Mouse (Mus musculus): Measurements from ENCODE around the gene Nf1. TPM values are rescaled to one million over a fixed set of nuclear protein-coding genes. Genes with fewer than 3 reads are reported as not detected.
A peak's percentile ranks its signal among the peaks of the same experiment; 100 is the strongest.

Gene Nf1
- polyA plus RNA-seq, 1 experiment from 2014 or later, result 7.1 TPM

- no peak overlapping the region for H3K9ac ChIP-seq
- H3K27ac ChIP-seq, result no peak overlapping the region
- H3K36me3 ChIP-seq (ENCODE audit: poor library complexity, severe bottlenecking), result peaks cover 8% of the 10 kb centered on the region
- H3K4me3 ChIP-seq, result no peak overlapping the region
- H3K4me2 ChIP-seq, result no peak overlapping the region
- 50% methylated on average over 10 of the region's 10 CpGs for WGBS
- H3K27me3 ChIP-seq, result no peaks in the 10 kb centered on the region
- no peak for ATAC-seq
- peaks cover 15% of the 10 kb centered on the region for H3K4me1 ChIP-seq
- no peaks in the 10 kb centered on the region for H3K9me3 ChIP-seq (replicated peaks)
Observed at GRCm38 (mm10) chr11:79494976-79495800, 155.7 kb downstream of the Nf1 start.

GRCm38 (mm10) chr11:79502917-79503316 lies 163.4 kb downstream of the Nf1 start:
- H3K4me3 ChIP-seq, result no peak overlapping the region
- H3K4me2 ChIP-seq, result peak overlapping the region; percentile 19; the same call in 1 of the 2 replicates
- ATAC-seq, result no peak
- H3K9ac ChIP-seq, result no peak overlapping the region
- H3K27ac ChIP-seq, result peak overlapping the region; percentile 57
- no peaks in the 10 kb centered on the region for H3K27me3 ChIP-seq
- H3K4me1 ChIP-seq, result peaks cover 29% of the 10 kb centered on the region
- 9% methylated on average over 2 of the region's 2 CpGs for WGBS
- H3K9me3 ChIP-seq (replicated peaks), result no peaks in the 10 kb centered on the region
- no peaks in the 10 kb centered on the region for H3K36me3 ChIP-seq (ENCODE audit: poor library complexity, severe bottlenecking)

GRCm38 (mm10) chr11:79503845-79504244 lies 164.4 kb downstream of the Nf1 start, which contains the start of gene Omg:
Gene Omg, minus strand, starts transcription at chr11:79504084.
- Histone ChIP-seq H3K27ac (peak within 1 kb of the TSS; percentile 57), H3K36me3 (ENCODE audit: poor library complexity, severe bottlenecking) (no peaks in the 10 kb centered on the region), H3K27me3 (no peaks in the 10 kb centered on the region), H3K9me3 (replicated peaks) (no peaks in the 10 kb centered on the region), H3K4me2 (peak within 1 kb of the TSS; percentile 33; the same call in 1 of the 2 replicates), H3K9ac (no peak within 1 kb of the TSS), H3K4me1 (peaks cover 29% of the 10 kb centered on the region), H3K4me3 (no peak within 1 kb of the TSS)
- peak; percentile 72 for ATAC-seq
- 19% methylated on average over 8 of the region's 8 CpGs for WGBS

- Histone ChIP-seq H3K4me3 (no peak overlapping the region), H3K27ac (no peak overlapping the region), H3K36me3 (ENCODE audit: poor library complexity, severe bottlenecking) (no peaks in the 10 kb centered on the region), H3K9me3 (replicated peaks) (no peaks in the 10 kb centered on the region), H3K4me2 (no peak overlapping the region), H3K4me1 (peaks cover 29% of the 10 kb centered on the region), H3K27me3 (no peaks in the 10 kb centered on the region), H3K9ac (no peak overlapping the region)
- 60% methylated on average over 7 of the region's 7 CpGs for WGBS
- ATAC-seq, result no peak
Observed at GRCm38 (mm10) chr11:79504506-79504905, 165.0 kb downstream of the Nf1 start.

- no peak overlapping the region for H3K4me2 ChIP-seq
- H3K36me3 ChIP-seq (ENCODE audit: poor library complexity, severe bottlenecking), result 0 out of 2 replicates have a peak, but pooled peaks cover 3% of the 10 kb centered on the region
- 94% methylated on average over 3 of the region's 3 CpGs for WGBS
- no peaks in the 10 kb centered on the region for H3K4me1 ChIP-seq
- no peak overlapping the region for H3K9ac ChIP-seq
- no peak for ATAC-seq
- no peak overlapping the region for H3K27ac ChIP-seq
- no peaks in the 10 kb centered on the region for H3K9me3 ChIP-seq (replicated peaks)
- no peaks in the 10 kb centered on the region for H3K27me3 ChIP-seq
- H3K4me3 ChIP-seq, result no peak overlapping the region
Observed at GRCm38 (mm10) chr11:79511970-79512369, 172.5 kb downstream of the Nf1 start.

- no peak overlapping the region for H3K27ac ChIP-seq
- H3K36me3 ChIP-seq (ENCODE audit: poor library complexity, severe bottlenecking), result 0 out of 2 replicates have a peak, but pooled peaks cover 3% of the 10 kb centered on the region
- no peak for ATAC-seq
- no peak overlapping the region for H3K4me3 ChIP-seq
- no peaks in the 10 kb centered on the region for H3K27me3 ChIP-seq
- no peak overlapping the region for H3K4me2 ChIP-seq
- no peaks in the 10 kb centered on the region for H3K4me1 ChIP-seq
- 83% methylated on average over 6 of the region's 6 CpGs for WGBS
- no peak overlapping the region for H3K9ac ChIP-seq
- H3K9me3 ChIP-seq (replicated peaks), result no peaks in the 10 kb centered on the region
Observed at GRCm38 (mm10) chr11:79515331-79515730, 175.8 kb downstream of the Nf1 start.

GRCm38 (mm10) chr11:79515798-79516197 lies 176.3 kb downstream of the Nf1 start:
- Histone ChIP-seq H3K4me3 (no peak overlapping the region), H3K9me3 (replicated peaks) (no peaks in the 10 kb centered on the region), H3K36me3 (ENCODE audit: poor library complexity, severe bottlenecking) (0 out of 2 replicates have a peak, but pooled peaks cover 3% of the 10 kb centered on the region), H3K9ac (no peak overlapping the region), H3K4me2 (no peak overlapping the region), H3K27ac (no peak overlapping the region), H3K4me1 (no peaks in the 10 kb centered on the region), H3K27me3 (no peaks in the 10 kb centered on the region)
- WGBS, result 95% methylated on average over 2 of the region's 2 CpGs
- ATAC-seq, result no peak

- Histone ChIP-seq H3K27me3 (no peaks in the 10 kb centered on the region), H3K4me3 (no peak overlapping the region), H3K9me3 (replicated peaks) (no peaks in the 10 kb centered on the region), H3K4me1 (no peaks in the 10 kb centered on the region), H3K36me3 (ENCODE audit: poor library complexity, severe bottlenecking) (0 out of 2 replicates have a peak, but pooled peaks cover 3% of the 10 kb centered on the region), H3K27ac (no peak overlapping the region), H3K4me2 (no peak overlapping the region), H3K9ac (no peak overlapping the region)
- 92% methylated on average over 6 of the region's 6 CpGs for WGBS
- ATAC-seq, result no peak
Observed at GRCm38 (mm10) chr11:79519299-79519698, 179.8 kb downstream of the Nf1 start.

- Histone ChIP-seq H3K9me3 (replicated peaks) (no peaks in the 10 kb centered on the region), H3K4me3 (no peak overlapping the region), H3K9ac (no peak overlapping the region), H3K4me2 (no peak overlapping the region), H3K36me3 (ENCODE audit: poor library complexity, severe bottlenecking) (0 out of 2 replicates have a peak, but pooled peaks cover 5% of the 10 kb centered on the region), H3K27me3 (no peaks in the 10 kb centered on the region), H3K27ac (no peak overlapping the region), H3K4me1 (no peaks in the 10 kb centered on the region)
- no peak for ATAC-seq
- 83% methylated on average over 1 of the region's 1 CpGs for WGBS
Observed at GRCm38 (mm10) chr11:79519878-79520291, 180.4 kb downstream of the Nf1 start.

GRCm38 (mm10) chr11:79520772-79521171 lies 181.3 kb downstream of the Nf1 start:
- Histone ChIP-seq H3K4me1 (no peaks in the 10 kb centered on the region), H3K4me2 (no peak overlapping the region), H3K27ac (no peak overlapping the region), H3K9ac (no peak overlapping the region), H3K36me3 (ENCODE audit: poor library complexity, severe bottlenecking) (0 out of 2 replicates have a peak, but pooled peaks cover 2% of the 10 kb centered on the region), H3K9me3 (replicated peaks) (no peaks in the 10 kb centered on the region), H3K27me3 (no peaks in the 10 kb centered on the region), H3K4me3 (no peak overlapping the region)
- no peak for ATAC-seq

GRCm38 (mm10) chr11:79521930-79522329 lies 182.4 kb downstream of the Nf1 start:
- Histone ChIP-seq H3K27me3 (no peaks in the 10 kb centered on the region), H3K36me3 (ENCODE audit: poor library complexity, severe bottlenecking) (0 out of 2 replicates have a peak, but pooled peaks cover 2% of the 10 kb centered on the region), H3K4me3 (no peak overlapping the region), H3K4me1 (no peaks in the 10 kb centered on the region), H3K9ac (no peak overlapping the region), H3K27ac (no peak overlapping the region), H3K9me3 (replicated peaks) (no peaks in the 10 kb centered on the region), H3K4me2 (no peak overlapping the region)
- ATAC-seq, result no peak

- no peaks in the 10 kb centered on the region for H3K9me3 ChIP-seq (replicated peaks)
- H3K27me3 ChIP-seq, result no peaks in the 10 kb centered on the region
- no peak overlapping the region for H3K27ac ChIP-seq
- no peaks in the 10 kb centered on the region for H3K4me1 ChIP-seq
- WGBS, result 100% methylated on average over 1 of the region's 1 CpGs
- H3K4me3 ChIP-seq, result no peak overlapping the region
- H3K9ac ChIP-seq, result no peak overlapping the region
- peaks cover 6% of the 10 kb centered on the region; the same call in 1 of the 2 replicates for H3K36me3 ChIP-seq (ENCODE audit: poor library complexity, severe bottlenecking)
- H3K4me2 ChIP-seq, result no peak overlapping the region
- no peak for ATAC-seq
Observed at GRCm38 (mm10) chr11:79522944-79523343, 183.5 kb downstream of the Nf1 start.

Measured in forebrain, embryonic 13.5 days (tissue).